Mouse (Mus musculus): ENCODE measurements around the gene Thumpd2. TPM values are rescaled to one million over a fixed set of nuclear protein-coding genes. Genes with fewer than 3 reads are reported as not detected.

Thumpd2 gene
- total and polyA plus RNA-seq, 2 experiments from 2014 or later: 4.9 to 6.2 TPM

- TF ChIP-seq CTCF (IDR thresholded peaks at IDR 0.05; ENCODE audit: low read depth): no peak
- Histone ChIP-seq H3K4me1 (ENCODE audit: insufficient read depth) (no peaks in the 10 kb centered on the region), H3K9me3 (ENCODE audit: low read length) (no peaks in the 10 kb centered on the region), H3K27ac (ENCODE audit: low read depth, low read length) (no peak overlapping the region), H3K4me3 (ENCODE audit: low read depth, low read length) (no peak overlapping the region), H3K4me2 (ENCODE audit: low read depth) (no peak overlapping the region), H3K36me3 (ENCODE audit: insufficient read depth) (peaks cover 10% of the 10 kb centered on the region), H3K9ac (no peak overlapping the region), H3K27me3 (ENCODE audit: insufficient read depth, low read length) (no peaks in the 10 kb centered on the region)
- DNase-seq: no peak
- WGBS: 82% methylated on average over 7 of the region's 7 CpGs
- ATAC-seq: no peak
These were observed 16.8 kb downstream of the Thumpd2 start for GRCm38 (mm10) chr17:81047930-81048564.

DNA sequence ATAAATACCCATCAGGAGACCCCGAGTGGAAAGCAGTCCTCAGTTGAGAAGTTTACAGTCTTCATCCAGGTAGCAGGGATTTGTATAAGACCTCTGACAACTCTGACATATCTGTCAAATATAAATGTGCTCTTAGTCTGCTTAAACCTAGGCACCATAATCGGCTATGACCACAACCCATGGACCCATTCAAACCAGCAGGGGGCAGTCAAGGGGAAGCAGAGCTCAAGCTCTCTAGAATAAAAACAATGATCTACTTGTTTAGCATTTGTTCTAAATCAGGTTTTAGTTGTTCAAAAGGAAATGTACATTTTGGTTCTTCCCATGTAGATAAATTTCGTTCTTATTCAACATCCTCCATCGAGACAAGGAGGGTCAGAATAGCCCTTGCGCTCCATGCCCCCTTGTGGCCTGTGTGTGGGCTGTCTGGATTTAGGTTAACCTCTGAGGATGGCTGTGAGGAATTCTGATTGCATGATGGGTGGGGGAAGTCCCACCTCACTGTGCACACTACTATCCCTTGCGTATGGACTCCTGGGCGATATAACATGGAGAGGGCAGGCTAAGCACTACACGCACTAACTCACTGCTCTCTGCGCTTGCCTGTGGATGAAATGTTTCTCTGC is 19.2 kb downstream of the Thumpd2 start:
- H3K4me2 ChIP-seq (ENCODE audit: low read depth): no peak overlapping the region
- H3K36me3 ChIP-seq (ENCODE audit: insufficient read depth): peaks cover 10% of the 10 kb centered on the region
- 92% methylated on average over 9 of the region's 9 CpGs for WGBS
- H3K4me1 ChIP-seq (ENCODE audit: insufficient read depth): no peaks in the 10 kb centered on the region
- no peak overlapping the region for H3K27ac ChIP-seq (ENCODE audit: low read depth, low read length)
- TF ChIP-seq CTCF (IDR thresholded peaks at IDR 0.05; ENCODE audit: low read depth): peak; percentile 16; the same call in 1 of the 2 replicates
- no peak for ATAC-seq
- H3K9ac ChIP-seq: no peak overlapping the region
- no peaks in the 10 kb centered on the region for H3K9me3 ChIP-seq (ENCODE audit: low read length)
- no peak for DNase-seq
- no peaks in the 10 kb centered on the region for H3K27me3 ChIP-seq (ENCODE audit: insufficient read depth, low read length)
- no peak overlapping the region for H3K4me3 ChIP-seq (ENCODE audit: low read depth, low read length)

DNA sequence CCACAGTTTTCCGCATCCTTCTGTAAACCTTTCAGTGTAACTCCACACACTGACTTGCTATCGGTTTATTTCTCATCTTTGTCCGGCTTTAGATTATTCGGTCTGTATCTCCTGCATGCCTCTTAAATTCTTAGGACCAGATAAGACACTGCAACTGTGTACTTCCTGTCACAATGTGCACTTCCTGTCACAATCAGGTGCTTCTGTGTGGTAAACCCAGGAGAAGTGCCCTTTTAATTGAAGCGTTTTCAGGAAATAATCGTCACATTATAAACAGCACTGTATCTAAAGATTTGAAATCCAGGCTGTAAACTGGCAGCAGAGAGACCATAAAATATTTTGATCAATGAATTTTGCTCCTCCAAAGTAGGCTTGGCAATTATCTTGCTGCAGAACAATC is 19.8 kb downstream of the Thumpd2 start:
- Histone ChIP-seq H3K9me3 (ENCODE audit: low read length) (no peaks in the 10 kb centered on the region), H3K36me3 (ENCODE audit: insufficient read depth) (peaks cover 6% of the 10 kb centered on the region), H3K27ac (ENCODE audit: low read depth, low read length) (no peak overlapping the region), H3K4me3 (ENCODE audit: low read depth, low read length) (no peak overlapping the region), H3K4me1 (ENCODE audit: insufficient read depth) (no peaks in the 10 kb centered on the region), H3K27me3 (ENCODE audit: insufficient read depth, low read length) (no peaks in the 10 kb centered on the region), H3K9ac (no peak overlapping the region), H3K4me2 (ENCODE audit: low read depth) (no peak overlapping the region)
- TF ChIP-seq CTCF (IDR thresholded peaks at IDR 0.05; ENCODE audit: low read depth): no peak
- no peak for DNase-seq
- 95% methylated on average over 6 of the region's 6 CpGs for WGBS
- ATAC-seq: no peak

GRCm38 (mm10) chr17:81044356-81044755 is 20.5 kb downstream of the Thumpd2 start:
- peak; percentile 15 for DNase-seq
- Histone ChIP-seq H3K9ac (no peak overlapping the region), H3K4me2 (ENCODE audit: low read depth) (no peak overlapping the region), H3K27ac (ENCODE audit: low read depth, low read length) (peak overlapping the region; percentile 21; the same call in 1 of the 2 replicates), H3K4me1 (ENCODE audit: insufficient read depth) (no peaks in the 10 kb centered on the region), H3K9me3 (ENCODE audit: low read length) (no peaks in the 10 kb centered on the region), H3K27me3 (ENCODE audit: insufficient read depth, low read length) (no peaks in the 10 kb centered on the region), H3K36me3 (ENCODE audit: insufficient read depth) (peaks cover 6% of the 10 kb centered on the region; the same call in 1 of the 2 replicates), H3K4me3 (ENCODE audit: low read depth, low read length) (no peak overlapping the region)
- TF ChIP-seq CTCF (IDR thresholded peaks at IDR 0.05; ENCODE audit: low read depth): no peak
- ATAC-seq: peak; percentile 67
- WGBS: 59% methylated on average over 3 of the region's 3 CpGs

- Histone ChIP-seq H3K27me3 (ENCODE audit: insufficient read depth, low read length) (no peaks in the 10 kb centered on the region), H3K27ac (ENCODE audit: low read depth, low read length) (no peak overlapping the region), H3K9ac (no peak overlapping the region), H3K4me2 (ENCODE audit: low read depth) (no peak overlapping the region), H3K36me3 (ENCODE audit: insufficient read depth) (peaks cover 15% of the 10 kb centered on the region), H3K4me3 (ENCODE audit: low read depth, low read length) (no peak overlapping the region), H3K9me3 (ENCODE audit: low read length) (no peaks in the 10 kb centered on the region), H3K4me1 (ENCODE audit: insufficient read depth) (no peaks in the 10 kb centered on the region)
- DNase-seq (no peak), ATAC-seq (no peak)
- TF ChIP-seq CTCF (IDR thresholded peaks at IDR 0.05; ENCODE audit: low read depth): no peak
- WGBS: 83% methylated on average over 2 of the region's 2 CpGs
These were observed 23.2 kb downstream of the Thumpd2 start for GRCm38 (mm10) chr17:81041662-81042061.

GRCm38 (mm10) chr17:81038707-81039408 is 26.0 kb downstream of the Thumpd2 start:
- H3K9ac ChIP-seq: no peak overlapping the region
- DNase-seq: no peak
- H3K9me3 ChIP-seq (ENCODE audit: low read length): no peaks in the 10 kb centered on the region
- no peaks in the 10 kb centered on the region for H3K4me1 ChIP-seq (ENCODE audit: insufficient read depth)
- no peak for TF ChIP-seq CTCF (IDR thresholded peaks at IDR 0.05; ENCODE audit: low read depth)
- no peaks in the 10 kb centered on the region for H3K27me3 ChIP-seq (ENCODE audit: insufficient read depth, low read length)
- no peak overlapping the region for H3K4me2 ChIP-seq (ENCODE audit: low read depth)
- H3K4me3 ChIP-seq (ENCODE audit: low read depth, low read length): no peak overlapping the region
- WGBS: 95% methylated on average over 2 of the region's 2 CpGs
- no peak for ATAC-seq
- H3K27ac ChIP-seq (ENCODE audit: low read depth, low read length): no peak overlapping the region
- H3K36me3 ChIP-seq (ENCODE audit: insufficient read depth): peaks cover 15% of the 10 kb centered on the region

GRCm38 (mm10) chr17:81035354-81035753 is 29.5 kb downstream of the Thumpd2 start:
- H3K27me3 ChIP-seq (ENCODE audit: insufficient read depth, low read length): no peaks in the 10 kb centered on the region
- ATAC-seq (peak; percentile 65; the same call in 1 of the 2 replicates), DNase-seq (peak; percentile 32)
- no peaks in the 10 kb centered on the region for H3K4me1 ChIP-seq (ENCODE audit: insufficient read depth)
- no peak overlapping the region for H3K9ac ChIP-seq
- H3K27ac ChIP-seq (ENCODE audit: low read depth, low read length): no peak overlapping the region
- no peak overlapping the region for H3K4me3 ChIP-seq (ENCODE audit: low read depth, low read length)
- peaks cover 17% of the 10 kb centered on the region for H3K36me3 ChIP-seq (ENCODE audit: insufficient read depth)
- WGBS: 53% methylated on average over 5 of the region's 5 CpGs
- no peak overlapping the region for H3K4me2 ChIP-seq (ENCODE audit: low read depth)
- no peak for TF ChIP-seq CTCF (IDR thresholded peaks at IDR 0.05; ENCODE audit: low read depth)
- H3K9me3 ChIP-seq (ENCODE audit: low read length): no peaks in the 10 kb centered on the region

Data from forebrain, postnatal 0 days (tissue).